Mouse (Mus musculus) forebrain, embryonic 10.5 days (tissue): ENCODE measurements around the gene Rack1. TPM values are rescaled to one million over a fixed set of nuclear protein-coding genes. Genes with fewer than 3 reads are reported as not detected.

Experiments
- DNase-seq: peaks from one replicate; pipeline ENCODE4 v3.0.0-alpha.2; 2017; ENCODE audit warnings: low spot score; ENCODE audit errors: extremely low spot score
- H3K27ac ChIP-seq: fragments of 300-500 bp; sonication (generic); 2 replicates; pipeline ENCODE4 v1.5.1; 2016; ENCODE audit warnings: mild to moderate bottlenecking
- H3K27me3 ChIP-seq: fragments of 300-500 bp; sonication (generic); 2 replicates; pipeline ENCODE4 v1.6.1; 2016; ENCODE audit warnings: mild to moderate bottlenecking; ENCODE audit not compliant: poor library complexity, severe bottlenecking
- H3K36me3 ChIP-seq: fragments of 300-500 bp; sonication (generic); replicated peaks from 2 replicates; pipeline ENCODE4 v1.6.1; 2016; ENCODE audit warnings: mild to moderate bottlenecking, moderate library complexity
- H3K4me1 ChIP-seq: fragments of 300-500 bp; sonication (generic); 2 replicates; pipeline ENCODE4 v1.6.1; 2016
- H3K4me3 ChIP-seq: fragments of 300-500 bp; sonication (generic); 2 replicates; pipeline ENCODE4 v1.5.1; 2016; ENCODE audit warnings: mild to moderate bottlenecking, moderate library complexity
- H3K9me3 ChIP-seq: fragments of 300-500 bp; sonication (generic); 2 replicates; pipeline ENCODE4 v1.6.1; 2016; ENCODE audit warnings: mild to moderate bottlenecking, moderate library complexity
- WGBS: fragments of 180-500 bp; shearing (Covaris S2); methylation state at CpG from one replicate; pipeline ENCODE4 v1.1.7; 2016; 5-methylcytosine and 5-hydroxymethylcytosine counted together
- polyA plus RNA-seq: library from polyadenylated mRNA; unstranded; fragments of >200 nt; fragmentation: Nextera tagmentation; extraction: Ambion mirVana; gene quantifications from 2 replicates; pipeline ENCODE4 v1.2.1, GENCODE M21; 2016

Rack1 gene
- polyA plus RNA-seq, 1 experiment from 2014 or later: 861 TPM

- Histone ChIP-seq H3K4me1 (peaks cover 24% of the 10 kb centered on the region), H3K27ac (no peak overlapping the region), H3K9me3 (peaks cover 8% of the 10 kb centered on the region; the same call in 1 of the 2 replicates), H3K27me3 (peaks cover 42% of the 10 kb centered on the region), H3K36me3 (no peaks in the 10 kb centered on the region), H3K4me3 (peak overlapping the region; percentile 70)
- DNase-seq: no peak
- WGBS: 8% methylated on average over 23 of the region's 23 CpGs
These were observed 52.7 kb downstream of the Rack1 start for GRCm38 (mm10) chr11:48852624-48853473.

GRCm38 (mm10) chr11:48853474-48854180, 53.5 kb downstream of the Rack1 start:
- H3K36me3 ChIP-seq: no peaks in the 10 kb centered on the region
- peak overlapping the region; percentile 70 for H3K4me3 ChIP-seq
- peaks cover 32% of the 10 kb centered on the region for H3K4me1 ChIP-seq
- DNase-seq: peak; percentile 85
- H3K27ac ChIP-seq: no peak overlapping the region
- under 1% methylated on average over 31 of the region's 31 CpGs for WGBS
- peaks cover 42% of the 10 kb centered on the region for H3K27me3 ChIP-seq
- peaks cover 8% of the 10 kb centered on the region; the same call in 1 of the 2 replicates for H3K9me3 ChIP-seq

Other genes starting within 250 kb of the Rack1 start
- 4.0 and 4.6 TPM in 2 replicates for gene Trim41, start 17.0 kb downstream of the Rack1 start, polyA plus RNA-seq
- 0.07 and 0.31 TPM in 2 replicates for gene Trim7, start 25.8 kb downstream of the Rack1 start, polyA plus RNA-seq
- 2.3 and 4.3 TPM in 2 replicates for gene Gm12184, start 26.3 kb downstream of the Rack1 start, polyA plus RNA-seq
- gene Irgm1, start 71.4 kb downstream of the Rack1 start, polyA plus RNA-seq: 1.2 and 1.6 TPM in 2 replicates
- gene Gm5431, start 101.9 kb downstream of the Rack1 start, polyA plus RNA-seq: 0.06 TPM in 1 of 2 replicates, not detected in the other
- 1.4 and 1.5 TPM in 2 replicates for gene Psme2b, start 145.9 kb downstream of the Rack1 start, polyA plus RNA-seq
- not detected in 2 replicates for gene Olfr56, start 178.6 kb downstream of the Rack1 start, polyA plus RNA-seq
- 0.22 and 0.45 TPM in 2 replicates for gene 9930111J21Rik1, start 179.1 kb downstream of the Rack1 start, polyA plus RNA-seq
- not detected in 2 replicates for gene Gm12185, start 191.9 kb downstream of the Rack1 start, polyA plus RNA-seq
- not detected in 2 replicates for gene Tgtp1, start 193.8 kb downstream of the Rack1 start, polyA plus RNA-seq